Mouse (Mus musculus): ENCODE data around the gene Cyp1a1. TPM values are rescaled to one million over a fixed set of nuclear protein-coding genes. Genes with fewer than 3 reads are reported as not detected.

The Cyp1a1 gene
- polyA plus RNA-seq, 1 experiment = 0.15 TPM

GRCm38 (mm10) chr9:57661552-57661951, 26.2 kb upstream of the Cyp1a1 start:
- no peak for TF ChIP-seq CTCF (IDR thresholded peaks at IDR 0.05; ENCODE audit: extremely low read depth, insufficient read depth, insufficient read length, insufficient replicate concordance)
- TF ChIP-seq POLR2A (IDR thresholded peaks at IDR 0.05; ENCODE audit: low read depth, low read length) = no peak
- 61% methylated on average over 3 of the region's 3 CpGs for WGBS
- Histone ChIP-seq H3K4me1 (ENCODE audit: control insufficient read depth, insufficient read depth, insufficient read length) (no peaks in the 10 kb centered on the region), H3K27ac (ENCODE audit: insufficient read depth, low read length) (no peak overlapping the region), H3K27me3 (ENCODE audit: control insufficient read depth, insufficient read depth, low read length) (no peaks in the 10 kb centered on the region), H3K36me3 (ENCODE audit: control insufficient read depth, insufficient read depth, low read length) (no peaks in the 10 kb centered on the region), H3K4me3 (ENCODE audit: extremely low read depth, insufficient read depth, insufficient read length) (no peak overlapping the region)
- DNase-seq (ENCODE audit: low read depth in 1 of 2, low spot score in 2 of 2) = no peak

GRCm38 (mm10) chr9:57664616-57665015, 23.1 kb upstream of the Cyp1a1 start:
- H3K4me1 ChIP-seq (ENCODE audit: control insufficient read depth, insufficient read depth, insufficient read length) = no peaks in the 10 kb centered on the region
- WGBS = 82% methylated on average over 7 of the region's 7 CpGs
- H3K36me3 ChIP-seq (ENCODE audit: control insufficient read depth, insufficient read depth, low read length) = no peaks in the 10 kb centered on the region
- H3K4me3 ChIP-seq (ENCODE audit: extremely low read depth, insufficient read depth, insufficient read length) = no peak overlapping the region
- TF ChIP-seq POLR2A (IDR thresholded peaks at IDR 0.05; ENCODE audit: low read depth, low read length) (no peak), CTCF (IDR thresholded peaks at IDR 0.05; ENCODE audit: extremely low read depth, insufficient read depth, insufficient read length, insufficient replicate concordance) (no peak)
- no peak for DNase-seq (ENCODE audit: low read depth in 1 of 2, low spot score in 2 of 2)
- no peaks in the 10 kb centered on the region for H3K27me3 ChIP-seq (ENCODE audit: control insufficient read depth, insufficient read depth, low read length)
- H3K27ac ChIP-seq (ENCODE audit: insufficient read depth, low read length) = no peak overlapping the region

- no peak for DNase-seq (ENCODE audit: low read depth in 1 of 2, low spot score in 2 of 2)
- Histone ChIP-seq H3K27me3 (ENCODE audit: control insufficient read depth, insufficient read depth, low read length) (no peaks in the 10 kb centered on the region), H3K36me3 (ENCODE audit: control insufficient read depth, insufficient read depth, low read length) (no peaks in the 10 kb centered on the region), H3K4me1 (ENCODE audit: control insufficient read depth, insufficient read depth, insufficient read length) (no peaks in the 10 kb centered on the region), H3K27ac (ENCODE audit: insufficient read depth, low read length) (no peak overlapping the region), H3K4me3 (ENCODE audit: extremely low read depth, insufficient read depth, insufficient read length) (no peak overlapping the region)
- no peak for TF ChIP-seq CTCF (IDR thresholded peaks at IDR 0.05; ENCODE audit: extremely low read depth, insufficient read depth, insufficient read length, insufficient replicate concordance)
- no peak for TF ChIP-seq POLR2A (IDR thresholded peaks at IDR 0.05; ENCODE audit: low read depth, low read length)
- 90% methylated on average over 8 of the region's 8 CpGs for WGBS
Observed at GRCm38 (mm10) chr9:57666536-57666935, 21.2 kb upstream of the Cyp1a1 start.

- TF ChIP-seq POLR2A (IDR thresholded peaks at IDR 0.05; ENCODE audit: low read depth, low read length) = no peak
- no peak for TF ChIP-seq CTCF (IDR thresholded peaks at IDR 0.05; ENCODE audit: extremely low read depth, insufficient read depth, insufficient read length, insufficient replicate concordance)
- no peak for DNase-seq (ENCODE audit: low read depth in 1 of 2, low spot score in 2 of 2)
- 68% methylated on average over 3 of the region's 3 CpGs for WGBS
Observed at GRCm38 (mm10) chr9:57667136-57667535, 20.6 kb upstream of the Cyp1a1 start.

GRCm38 (mm10) chr9:57667817-57668216, 19.9 kb upstream of the Cyp1a1 start:
- Histone ChIP-seq H3K27ac (ENCODE audit: insufficient read depth, low read length) (no peak overlapping the region), H3K4me1 (ENCODE audit: control insufficient read depth, insufficient read depth, insufficient read length) (no peaks in the 10 kb centered on the region), H3K36me3 (ENCODE audit: control insufficient read depth, insufficient read depth, low read length) (no peaks in the 10 kb centered on the region), H3K4me3 (ENCODE audit: extremely low read depth, insufficient read depth, insufficient read length) (no peak overlapping the region), H3K27me3 (ENCODE audit: control insufficient read depth, insufficient read depth, low read length) (no peaks in the 10 kb centered on the region)
- no peak for DNase-seq (ENCODE audit: low read depth in 1 of 2, low spot score in 2 of 2)
- TF ChIP-seq CTCF (IDR thresholded peaks at IDR 0.05; ENCODE audit: extremely low read depth, insufficient read depth, insufficient read length, insufficient replicate concordance) (no peak), POLR2A (IDR thresholded peaks at IDR 0.05; ENCODE audit: low read depth, low read length) (no peak)
- 68% methylated on average over 11 of the region's 11 CpGs for WGBS

More at GRCm38 (mm10) chr9:57667136-57667535, 20.6 kb upstream of the Cyp1a1 start:
- no peaks in the 10 kb centered on the region for H3K4me1 ChIP-seq (ENCODE audit: control insufficient read depth, insufficient read depth, insufficient read length)
- no peaks in the 10 kb centered on the region for H3K36me3 ChIP-seq (ENCODE audit: control insufficient read depth, insufficient read depth, low read length)
- no peaks in the 10 kb centered on the region for H3K27me3 ChIP-seq (ENCODE audit: control insufficient read depth, insufficient read depth, low read length)
- no peak overlapping the region for H3K27ac ChIP-seq (ENCODE audit: insufficient read depth, low read length)
- H3K4me3 ChIP-seq (ENCODE audit: extremely low read depth, insufficient read depth, insufficient read length) = no peak overlapping the region

GRCm38 (mm10) chr9:57668277-57668676, 19.5 kb upstream of the Cyp1a1 start:
- H3K4me1 ChIP-seq (ENCODE audit: control insufficient read depth, insufficient read depth, insufficient read length) = no peaks in the 10 kb centered on the region
- no peaks in the 10 kb centered on the region for H3K36me3 ChIP-seq (ENCODE audit: control insufficient read depth, insufficient read depth, low read length)
- no peaks in the 10 kb centered on the region for H3K27me3 ChIP-seq (ENCODE audit: control insufficient read depth, insufficient read depth, low read length)
- 24% methylated on average over 1 of the region's 1 CpGs for whole genome bisulfite sequencing
- no peak overlapping the region for H3K4me3 ChIP-seq (ENCODE audit: extremely low read depth, insufficient read depth, insufficient read length)
- H3K27ac ChIP-seq (ENCODE audit: insufficient read depth, low read length) = no peak overlapping the region
- TF ChIP-seq CTCF (IDR thresholded peaks at IDR 0.05; ENCODE audit: extremely low read depth, insufficient read depth, insufficient read length, insufficient replicate concordance) = no peak
- no peak for TF ChIP-seq POLR2A (IDR thresholded peaks at IDR 0.05; ENCODE audit: low read depth, low read length)
- no peak for DNase-seq (ENCODE audit: low read depth in 1 of 2, low spot score in 2 of 2)

- no peak overlapping the region for H3K27ac ChIP-seq (ENCODE audit: insufficient read depth, low read length)
- H3K4me3 ChIP-seq (ENCODE audit: extremely low read depth, insufficient read depth, insufficient read length) = no peak overlapping the region
- no peaks in the 10 kb centered on the region for H3K36me3 ChIP-seq (ENCODE audit: control insufficient read depth, insufficient read depth, low read length)
- no peak for DNase-seq (ENCODE audit: low read depth in 1 of 2, low spot score in 2 of 2)
- no peaks in the 10 kb centered on the region for H3K4me1 ChIP-seq (ENCODE audit: control insufficient read depth, insufficient read depth, insufficient read length)
- TF ChIP-seq CTCF (IDR thresholded peaks at IDR 0.05; ENCODE audit: extremely low read depth, insufficient read depth, insufficient read length, insufficient replicate concordance) (no peak), POLR2A (IDR thresholded peaks at IDR 0.05; ENCODE audit: low read depth, low read length) (no peak)
- no peaks in the 10 kb centered on the region for H3K27me3 ChIP-seq (ENCODE audit: control insufficient read depth, insufficient read depth, low read length)
- WGBS = 86% methylated on average over 3 of the region's 3 CpGs
Observed at GRCm38 (mm10) chr9:57669566-57669965, 18.2 kb upstream of the Cyp1a1 start.
